Comparison of ENCODE assay signal across 18 mouse cellular contexts in the genomic region with DNA sequence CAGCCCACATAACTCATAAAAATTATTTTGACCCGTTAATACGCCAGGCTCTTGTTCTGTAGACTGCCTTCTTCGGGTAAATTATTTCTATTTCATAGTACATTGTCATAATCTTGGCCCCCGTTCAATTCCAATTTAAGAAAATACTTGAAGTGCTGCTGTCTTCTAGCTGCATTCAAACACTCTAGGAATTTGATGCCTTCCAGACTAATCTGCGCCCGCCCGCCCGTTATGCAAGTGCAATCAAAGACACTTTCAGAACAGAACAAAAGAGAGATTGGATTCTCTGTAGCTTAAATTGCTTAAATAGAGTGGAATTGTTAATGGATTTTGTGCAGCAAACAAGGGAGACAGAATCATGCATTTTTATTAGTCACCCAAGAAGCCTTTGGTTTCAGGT.
DNase-seq lines count a peak whose midpoint lies in the region; ATAC-seq and TF ChIP-seq lines count a peak whose summit lies in the region.
"Had no signal": no experiment of that assay in that cellular context is flagged by ENCODE, and none has a peak within 500 bp of the region (broad histone marks: within the 10 kb centered on the region; RNA-seq: fewer than 3 reads in every experiment).

No protein-coding gene starts in this region.

- no peak for TF ChIP-seq EP300 in heart, adult 2 months (IDR thresholded peaks at IDR 0.05; ENCODE audit: insufficient read depth, low read depth, low read length)

- H3K4me2 ChIP-seq in lung, embryonic 14.5 days: no peak overlapping the region
- H3K4me2 ChIP-seq: hindbrain, embryonic 15.5 days; liver, embryonic 11.5 days; lung, embryonic 15.5 days; neural tube, embryonic 13.5 days had no signal

- H3K36me3 ChIP-seq in heart, adult 2 months (ENCODE audit: control insufficient read depth, insufficient read depth, low read length): peaks cover 19% of the 10 kb centered on the region
- H3K36me3 ChIP-seq in lung, embryonic 14.5 days (ENCODE audit: insufficient read depth): no peaks in the 10 kb centered on the region
- H3K36me3 ChIP-seq: hindbrain, embryonic 15.5 days; limb, embryonic 10.5 days; lung, embryonic 15.5 days had no signal

- H3K79me2 ChIP-seq in heart, adult 2 months (replicated peaks; ENCODE audit: control insufficient read depth, insufficient read depth, low read length): peaks cover 1% of the 10 kb centered on the region; the same call in 1 of the 2 replicates

- 65% methylated on average over 8 of the region's 8 CpGs for WGBS in heart, adult 2 months
- WGBS in lung, embryonic 14.5 days: 72% methylated on average over 8 of the region's 8 CpGs

- DNase-seq in heart, adult 2 months: no peak
- no peak for DNase-seq in heart, adult 8-10 months (ENCODE audit: low spot score)
- DNase-seq in lung, embryonic 14.5 days: peak; percentile 21
- no peak for DNase-seq in lung, postnatal 36 days
- DNase-seq in brain, adult 2 months (ENCODE audit: low read depth, low spot score): peak; percentile 59
- peak; percentile 20 for DNase-seq in retina, embryonic 14.5 days (ENCODE audit: low spot score)
- DNase-seq in cerebellum, adult 18-20 months: no peak
- DNase-seq in thymus, adult 18-20 months: no peak
- DNase-seq: adrenal gland, postnatal 25 days; cerebellum, adult 9-10 months; heart, adult 18-20 months had no signal

- H3K27ac ChIP-seq in heart, adult 2 months: peak overlapping the region; percentile 24; the same call in 1 of the 2 replicates
- H3K27ac ChIP-seq in lung, embryonic 14.5 days (ENCODE audit: low read depth): no peak overlapping the region
- H3K27ac ChIP-seq: hindbrain, embryonic 15.5 days; kidney, postnatal 0 days; limb, embryonic 10.5 days; lung, embryonic 15.5 days; neural tube, embryonic 13.5 days had no signal

- H3K4me3 ChIP-seq in heart, adult 2 months: no peak overlapping the region
- no peak overlapping the region for H3K4me3 ChIP-seq in lung, embryonic 14.5 days (ENCODE audit: low read depth, low read length)
- H3K4me3 ChIP-seq: hindbrain, embryonic 15.5 days; limb, embryonic 10.5 days; lung, embryonic 15.5 days; neural tube, embryonic 13.5 days had no signal

- H3K27me3 ChIP-seq in heart, adult 2 months (ENCODE audit: control insufficient read depth, insufficient read depth, low read length): no peaks in the 10 kb centered on the region
- no peaks in the 10 kb centered on the region for H3K27me3 ChIP-seq in lung, embryonic 14.5 days (ENCODE audit: insufficient read depth, low read length)
- H3K27me3 ChIP-seq: hindbrain, embryonic 15.5 days; lung, embryonic 15.5 days; neural tube, embryonic 13.5 days had no signal

- no peak for ATAC-seq in lung, embryonic 14.5 days (ENCODE audit: insufficient read depth)
- ATAC-seq: intestine, postnatal 0 days had no signal

- H3K9ac ChIP-seq in heart, adult 2 months (ENCODE audit: low read depth, low read length): no peak overlapping the region
- H3K9ac ChIP-seq in lung, embryonic 14.5 days: no peak overlapping the region
- H3K9ac ChIP-seq: hindbrain, embryonic 15.5 days; lung, embryonic 15.5 days; neural tube, embryonic 13.5 days had no signal

- no peak for TF ChIP-seq POLR2A in heart, adult 2 months (IDR thresholded peaks at IDR 0.05; ENCODE audit: insufficient read depth, low read depth, low read length)

- peaks cover 1% of the 10 kb centered on the region for H3K4me1 ChIP-seq in heart, adult 2 months (ENCODE audit: control insufficient read depth, insufficient read depth, low read length)
- no peaks in the 10 kb centered on the region for H3K4me1 ChIP-seq in lung, embryonic 14.5 days (ENCODE audit: insufficient read depth)
- H3K4me1 ChIP-seq: hindbrain, embryonic 15.5 days; lung, embryonic 15.5 days; neural tube, embryonic 13.5 days had no signal

- H3K9me3 ChIP-seq in lung, embryonic 14.5 days (ENCODE audit: low read depth, low read length): no peaks in the 10 kb centered on the region
- H3K9me3 ChIP-seq: hindbrain, embryonic 15.5 days; limb, embryonic 10.5 days; lung, embryonic 15.5 days; neural tube, embryonic 13.5 days had no signal

- TF ChIP-seq CTCF in heart, adult 2 months (IDR thresholded peaks at IDR 0.05): no peak
- no peak for TF ChIP-seq CTCF in lung, embryonic 14.5 days (IDR thresholded peaks at IDR 0.05; ENCODE audit: low read depth)

- intact Hi-C loops in heart, adult 2 months (cut with DNase I): loop anchor here (5.0 kb wide), 1 partner anchor 72 kb away; no protein-coding TSS in a partner anchor

Comparison
In these comparisons a context has a peak if more than half of its experiments do, and no peak if none do; other contexts are left out.
1. DNase-seq: peak in lung, embryonic 14.5 days (single experiment), brain, adult 2 months (single experiment) and retina, embryonic 14.5 days (single experiment); none in heart, adult 2 months (0 of 2), heart, adult 8-10 months (single experiment), lung, postnatal 36 days (single experiment), cerebellum, adult 18-20 months (0 of 2) and thymus, adult 18-20 months (0 of 2).